Mouse (Mus musculus) G1E (cell line): ENCODE data around the gene Nrxn3.

ENCODE experiments used
- CTCF ChIP-seq: IDR thresholded peaks from 2 replicates; pipeline ENCODE4 v1.5.1; 2012; ENCODE audit warnings: low read depth, low read length, inconsistent platforms, mixed read lengths
- GATA1 ChIP-seq: IDR thresholded peaks from 2 replicates; pipeline ENCODE4 v1.6.1; 2012; ENCODE audit warnings: borderline replicate concordance, low read length, inconsistent platforms, mixed read lengths
- GATA2 ChIP-seq: IDR thresholded peaks from 2 replicates; pipeline ENCODE4 v1.6.1; 2012; ENCODE audit warnings: low read depth, low read length, inconsistent platforms, borderline replicate concordance
- POLR2AphosphoS5 ChIP-seq: IDR thresholded peaks from 2 replicates; pipeline ENCODE4 v1.6.1; 2012; ENCODE audit warnings: low read depth, low read length, inconsistent platforms; ENCODE audit not compliant: insufficient replicate concordance
- TAL1 ChIP-seq: conservative IDR thresholded peaks from 2 replicates; pipeline ENCODE4 v1.6.1; 2012; ENCODE audit warnings: low read depth, low read length, inconsistent platforms, mixed read lengths

GRCm38 (mm10) chr12:89640046-89640445, 917.4 kb downstream of the Nrxn3 start:
- TF ChIP-seq GATA1 (no peak), GATA2 (no peak), CTCF (no peak), POLR2AphosphoS5 (no peak), TAL1 (no peak)
